Mouse (Mus musculus): ENCODE results near the gene Ppm1e. TPM values are rescaled to one million over a fixed set of nuclear protein-coding genes. Genes with fewer than 3 reads are reported as not detected.

Ppm1e gene
- polyA plus RNA-seq (2014; fragmentation: Nextera tagmentation; extraction: Ambion mirVana) = 15.1 and 15.7 TPM in 2 replicates

DNA sequence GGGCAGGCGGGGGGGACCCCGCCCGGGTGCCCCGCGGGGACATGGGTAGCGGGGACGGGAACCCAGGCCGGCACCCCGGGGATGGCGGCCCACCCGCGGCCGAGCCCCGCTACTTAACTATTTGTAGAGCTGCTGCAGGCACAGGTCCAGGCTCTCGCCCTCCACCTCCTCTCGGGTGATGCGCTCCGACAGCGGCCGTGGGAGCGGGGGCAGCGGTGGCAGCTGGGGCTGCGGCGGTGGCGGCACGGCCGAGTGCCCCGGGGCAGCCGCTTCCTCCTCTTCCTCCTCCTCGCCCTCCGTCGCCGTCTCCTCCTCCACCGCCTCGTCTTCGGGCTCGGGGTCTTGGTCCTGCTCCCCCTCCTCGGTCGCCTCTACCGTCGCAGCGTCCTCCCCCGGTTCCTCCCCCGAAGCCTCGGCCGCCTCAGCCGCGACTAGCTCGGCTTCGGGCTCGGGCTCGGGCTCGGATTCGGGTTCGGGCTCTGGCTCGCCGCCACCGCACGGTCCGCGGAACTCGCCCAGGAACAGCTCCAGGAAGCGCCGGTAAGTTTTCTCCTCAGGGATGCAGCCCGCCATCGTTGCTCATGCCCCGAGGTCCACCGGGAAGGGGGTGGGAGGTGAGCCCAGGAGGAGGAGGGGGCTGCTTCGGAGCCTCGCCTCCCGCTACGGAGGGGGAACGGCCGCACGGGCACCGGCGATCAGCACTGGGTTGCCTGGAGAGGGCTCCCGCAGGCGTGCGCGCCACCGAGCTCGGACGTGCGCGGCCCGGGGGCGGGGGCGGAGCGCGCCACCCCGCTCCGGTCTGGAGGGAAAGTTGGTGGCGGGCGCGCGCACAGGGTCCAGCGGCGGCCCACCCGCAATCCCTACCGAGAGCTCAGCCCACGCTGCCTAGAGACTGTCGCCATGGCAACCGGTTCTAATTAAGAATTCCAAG is at the start of gene Ppm1e:
TSS of gene Ppm1e (minus strand) at position 693 of the 931 bp plus-strand sequence.
- WGBS = under 1% methylated on average over 94 of the region's 104 CpGs
- DNase-seq (ENCODE audit: low spot score) = peak; percentile 96
- H3K36me3 ChIP-seq (ENCODE audit: control insufficient read depth, insufficient read depth, low read length) = no peaks in the 10 kb centered on the region

GRCm38 (mm10) chr11:87404876-87405275 is 46.1 kb upstream of the Ppm1e start, which contains the start of the genes Rad51c and Tex14:
Gene Rad51c, minus strand, starts transcription at chr11:87404954.
Gene Tex14, plus strand, starts transcription at chr11:87405065.
- no peaks in the 10 kb centered on the region for H3K27me3 ChIP-seq (ENCODE audit: control insufficient read depth, insufficient read depth, low read length)
- peak within 1 kb of the TSS; percentile 88 for H3K27ac ChIP-seq (ENCODE audit: low read depth, low read length)
- 0 out of 2 replicates have a peak, but pooled peaks cover 3% of the 10 kb centered on the region for H3K4me1 ChIP-seq (replicated peaks; ENCODE audit: control insufficient read depth, insufficient read depth, low read length)
- peak; percentile 63 for ATAC-seq (ENCODE audit: low FRiP score)
- no peak for DNase-seq (ENCODE audit: low spot score)
- no peaks in the 10 kb centered on the region for H3K36me3 ChIP-seq (ENCODE audit: control insufficient read depth, insufficient read depth, low read length)
- H3K9me3 ChIP-seq (ENCODE audit: control insufficient read depth, low read length) = no peaks in the 10 kb centered on the region
- H3K9ac ChIP-seq (ENCODE audit: low read depth, low read length) = peak within 1 kb of the TSS; percentile 80
- peak within 1 kb of the TSS; percentile 59 for H3K4me3 ChIP-seq (ENCODE audit: low read depth, low read length)
- WGBS = 78% methylated on average over 27 of the region's 27 CpGs
- H3K4me2 ChIP-seq (replicated peaks; ENCODE audit: low read depth, low read length) = peak within 1 kb of the TSS; percentile 53

More for the DNA sequence above, at the start of gene Ppm1e:
- H3K9me3 ChIP-seq (ENCODE audit: control insufficient read depth, low read length) = no peaks in the 10 kb centered on the region
- peak within 1 kb of the TSS; percentile 67 for H3K4me3 ChIP-seq (ENCODE audit: low read depth, low read length)
- peak within 1 kb of the TSS; percentile 80 for H3K27ac ChIP-seq (ENCODE audit: low read depth, low read length)
- peak within 1 kb of the TSS; percentile 86 for H3K4me2 ChIP-seq (replicated peaks; ENCODE audit: low read depth, low read length)
- H3K27me3 ChIP-seq (ENCODE audit: control insufficient read depth, insufficient read depth, low read length) = no peaks in the 10 kb centered on the region
- peak within 1 kb of the TSS; percentile 80 for H3K9ac ChIP-seq (ENCODE audit: low read depth, low read length)
- peak; percentile 95 for ATAC-seq (ENCODE audit: low FRiP score)
- no peaks in the 10 kb centered on the region for H3K4me1 ChIP-seq (replicated peaks; ENCODE audit: control insufficient read depth, insufficient read depth, low read length)

GRCm38 (mm10) chr11:87404111-87404853 is 45.5 kb upstream of the Ppm1e start:
- DNase-seq (ENCODE audit: low spot score) = peak; percentile 99
- peak; percentile 91 for ATAC-seq (ENCODE audit: low FRiP score)
- H3K9ac ChIP-seq (ENCODE audit: low read depth, low read length) = peak overlapping the region; percentile 80
- H3K36me3 ChIP-seq (ENCODE audit: control insufficient read depth, insufficient read depth, low read length) = no peaks in the 10 kb centered on the region
- no peaks in the 10 kb centered on the region for H3K9me3 ChIP-seq (ENCODE audit: control insufficient read depth, low read length)
- H3K4me3 ChIP-seq (ENCODE audit: low read depth, low read length) = peak overlapping the region; percentile 59
- H3K4me2 ChIP-seq (replicated peaks; ENCODE audit: low read depth, low read length) = peak overlapping the region; percentile 53
- H3K4me1 ChIP-seq (replicated peaks; ENCODE audit: control insufficient read depth, insufficient read depth, low read length) = 0 out of 2 replicates have a peak, but pooled peaks cover 3% of the 10 kb centered on the region
- H3K27me3 ChIP-seq (ENCODE audit: control insufficient read depth, insufficient read depth, low read length) = no peaks in the 10 kb centered on the region
- peak overlapping the region; percentile 88 for H3K27ac ChIP-seq (ENCODE audit: low read depth, low read length)
- 2% methylated on average over 58 of the region's 58 CpGs for WGBS

DNA sequence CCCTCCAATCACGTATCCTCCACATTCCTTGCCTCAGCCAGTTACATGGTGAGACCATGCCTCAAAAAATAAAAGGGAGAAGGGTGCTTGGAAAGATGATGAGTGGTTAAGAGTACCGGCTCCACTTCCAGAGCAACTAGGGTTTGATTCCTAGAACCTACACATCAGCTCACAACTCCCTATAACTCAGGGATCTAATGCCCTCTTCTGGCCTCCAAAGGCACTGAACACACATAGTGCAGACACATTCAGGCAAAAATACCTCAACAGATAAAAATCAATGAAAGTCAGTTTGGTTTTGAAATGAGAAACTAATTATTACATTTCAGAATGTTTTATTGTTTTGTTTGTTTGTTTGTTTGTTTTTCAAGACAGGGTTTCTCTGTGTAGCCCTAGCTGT is 39.6 kb upstream of the Ppm1e start:
- Histone ChIP-seq H3K27me3 (ENCODE audit: control insufficient read depth, insufficient read depth, low read length) (no peaks in the 10 kb centered on the region), H3K4me1 (replicated peaks; ENCODE audit: control insufficient read depth, insufficient read depth, low read length) (no peaks in the 10 kb centered on the region), H3K36me3 (ENCODE audit: control insufficient read depth, insufficient read depth, low read length) (no peaks in the 10 kb centered on the region), H3K4me2 (replicated peaks; ENCODE audit: low read depth, low read length) (no peak overlapping the region), H3K4me3 (ENCODE audit: low read depth, low read length) (no peak overlapping the region), H3K27ac (ENCODE audit: low read depth, low read length) (no peak overlapping the region), H3K9ac (ENCODE audit: low read depth, low read length) (no peak overlapping the region), H3K9me3 (ENCODE audit: control insufficient read depth, low read length) (no peaks in the 10 kb centered on the region)
- WGBS = 90% methylated on average over 2 of the region's 2 CpGs
- no peak for DNase-seq (ENCODE audit: low spot score)
- ATAC-seq (ENCODE audit: low FRiP score) = no peak

DNA sequence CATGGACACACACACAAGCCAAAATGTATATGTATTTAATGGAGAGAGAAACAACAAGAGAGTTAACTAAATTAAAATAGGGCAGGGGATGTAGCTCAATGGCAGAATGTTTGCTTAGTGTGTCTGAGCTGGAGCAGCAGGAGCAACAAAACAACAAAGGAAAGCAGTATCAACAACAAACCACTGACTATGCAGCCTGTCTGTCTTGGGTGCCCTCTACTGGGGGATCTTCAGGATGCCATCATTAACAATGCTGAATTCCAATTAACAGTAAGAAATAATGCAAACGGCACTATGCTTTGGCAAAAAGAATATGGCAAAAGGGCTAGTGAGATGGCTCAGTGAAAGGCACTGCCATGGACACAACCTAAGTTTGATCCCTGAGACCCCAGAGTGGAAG is 35.0 kb upstream of the Ppm1e start:
- H3K4me2 ChIP-seq (replicated peaks; ENCODE audit: low read depth, low read length) = no peak overlapping the region
- WGBS = 64% methylated on average over 1 of the region's 1 CpGs
- no peak overlapping the region for H3K27ac ChIP-seq (ENCODE audit: low read depth, low read length)

DNA sequence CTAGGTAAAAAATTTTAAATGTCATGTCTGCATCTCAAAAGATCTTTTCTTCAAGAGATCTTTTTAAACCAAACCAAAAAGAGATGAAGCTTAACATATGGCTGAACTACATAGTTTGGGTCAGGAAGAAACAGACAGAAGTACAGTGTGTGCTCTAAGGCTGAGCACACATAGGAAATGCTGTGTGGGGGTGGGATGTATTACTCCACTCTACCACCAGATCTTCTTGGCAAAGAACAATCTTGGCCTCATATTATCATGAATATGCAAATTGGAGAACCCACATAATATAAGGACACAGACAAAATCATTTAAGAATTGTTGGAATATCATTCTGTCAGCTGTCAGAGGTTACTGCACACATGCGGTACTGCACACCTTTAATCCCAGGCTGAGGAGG is 26.9 kb upstream of the Ppm1e start:
- 97% methylated on average over 1 of the region's 1 CpGs for WGBS
- no peaks in the 10 kb centered on the region for H3K36me3 ChIP-seq (ENCODE audit: control insufficient read depth, insufficient read depth, low read length)
- no peaks in the 10 kb centered on the region for H3K9me3 ChIP-seq (ENCODE audit: control insufficient read depth, low read length)
- ATAC-seq (ENCODE audit: low FRiP score) (no peak), DNase-seq (ENCODE audit: low spot score) (no peak)
- H3K4me3 ChIP-seq (ENCODE audit: low read depth, low read length) = no peak overlapping the region
- no peak overlapping the region for H3K9ac ChIP-seq (ENCODE audit: low read depth, low read length)
- H3K27me3 ChIP-seq (ENCODE audit: control insufficient read depth, insufficient read depth, low read length) = no peaks in the 10 kb centered on the region
- no peaks in the 10 kb centered on the region for H3K4me1 ChIP-seq (replicated peaks; ENCODE audit: control insufficient read depth, insufficient read depth, low read length)
- no peak overlapping the region for H3K4me2 ChIP-seq (replicated peaks; ENCODE audit: low read depth, low read length)
- no peak overlapping the region for H3K27ac ChIP-seq (ENCODE audit: low read depth, low read length)

More for the DNA sequence above, 35.0 kb upstream of the Ppm1e start:
- Histone ChIP-seq H3K4me3 (ENCODE audit: low read depth, low read length) (no peak overlapping the region), H3K4me1 (replicated peaks; ENCODE audit: control insufficient read depth, insufficient read depth, low read length) (no peaks in the 10 kb centered on the region), H3K9ac (ENCODE audit: low read depth, low read length) (no peak overlapping the region), H3K27me3 (ENCODE audit: control insufficient read depth, insufficient read depth, low read length) (no peaks in the 10 kb centered on the region), H3K9me3 (ENCODE audit: control insufficient read depth, low read length) (no peaks in the 10 kb centered on the region), H3K36me3 (ENCODE audit: control insufficient read depth, insufficient read depth, low read length) (no peaks in the 10 kb centered on the region)
- DNase-seq (ENCODE audit: low spot score) (peak; percentile 56), ATAC-seq (ENCODE audit: low FRiP score) (no peak)

DNA sequence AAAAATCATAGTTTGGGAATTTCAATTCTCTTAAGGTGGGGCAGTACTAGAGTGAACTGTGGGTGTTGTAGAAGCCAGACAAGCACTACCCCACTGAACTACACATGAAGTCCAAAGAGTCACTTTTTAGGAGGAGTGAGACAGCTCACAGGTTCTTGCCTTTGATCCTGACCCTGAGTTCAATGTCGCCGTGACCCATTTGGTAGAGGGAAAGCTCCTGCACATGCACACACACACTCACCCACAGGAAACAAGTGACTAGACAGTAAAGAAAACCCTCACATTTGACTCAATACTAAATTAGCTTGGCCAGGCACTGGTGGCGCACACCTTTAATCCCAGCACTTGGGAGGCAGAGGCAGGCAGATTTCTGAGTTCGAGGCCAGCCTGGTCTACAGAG is 25.7 kb upstream of the Ppm1e start:
- 94% methylated on average over 4 of the region's 4 CpGs for WGBS
- Histone ChIP-seq H3K4me2 (replicated peaks; ENCODE audit: low read depth, low read length) (no peak overlapping the region), H3K4me1 (replicated peaks; ENCODE audit: control insufficient read depth, insufficient read depth, low read length) (no peaks in the 10 kb centered on the region), H3K27me3 (ENCODE audit: control insufficient read depth, insufficient read depth, low read length) (no peaks in the 10 kb centered on the region), H3K4me3 (ENCODE audit: low read depth, low read length) (no peak overlapping the region), H3K9ac (ENCODE audit: low read depth, low read length) (no peak overlapping the region), H3K9me3 (ENCODE audit: control insufficient read depth, low read length) (no peaks in the 10 kb centered on the region), H3K36me3 (ENCODE audit: control insufficient read depth, insufficient read depth, low read length) (no peaks in the 10 kb centered on the region), H3K27ac (ENCODE audit: low read depth, low read length) (no peak overlapping the region)
- no peak for ATAC-seq (ENCODE audit: low FRiP score)
- no peak for DNase-seq (ENCODE audit: low spot score)

- Histone ChIP-seq H3K27me3 (ENCODE audit: control insufficient read depth, insufficient read depth, low read length) (no peaks in the 10 kb centered on the region), H3K27ac (ENCODE audit: low read depth, low read length) (no peak overlapping the region), H3K9ac (ENCODE audit: low read depth, low read length) (no peak overlapping the region), H3K4me2 (replicated peaks; ENCODE audit: low read depth, low read length) (no peak overlapping the region), H3K4me1 (replicated peaks; ENCODE audit: control insufficient read depth, insufficient read depth, low read length) (no peaks in the 10 kb centered on the region), H3K36me3 (ENCODE audit: control insufficient read depth, insufficient read depth, low read length) (no peaks in the 10 kb centered on the region), H3K4me3 (ENCODE audit: low read depth, low read length) (no peak overlapping the region), H3K9me3 (ENCODE audit: control insufficient read depth, low read length) (no peaks in the 10 kb centered on the region)
- ATAC-seq (ENCODE audit: low FRiP score) (no peak), DNase-seq (ENCODE audit: low spot score) (no peak)
- 74% methylated on average over 9 of the region's 9 CpGs for WGBS
Observed at GRCm38 (mm10) chr11:87367865-87368580, 9.2 kb upstream of the Ppm1e start.
